Mouse (Mus musculus) embryonic facial prominence, embryonic 10.5 days (tissue): Measurements from ENCODE around the gene Ppp4r4. TPM values are rescaled to one million over a fixed set of nuclear protein-coding genes. Genes with fewer than 3 reads are reported as not detected.

Source experiments
- DNase-seq: peaks from one replicate; pipeline ENCODE4 v3.0.0-alpha.2; 2017; ENCODE audit warnings: low spot score
- H3K27ac ChIP-seq: fragments of 300-500 bp; sonication (generic); replicated peaks from 2 replicates; pipeline ENCODE4 v1.5.1; 2016; ENCODE audit warnings: mild to moderate bottlenecking
- H3K27me3 ChIP-seq: fragments of 300-500 bp; sonication (generic); replicated peaks from 2 replicates; pipeline ENCODE4 v1.6.1; 2016; ENCODE audit warnings: low read depth, mild to moderate bottlenecking; ENCODE audit not compliant: poor library complexity, severe bottlenecking
- H3K36me3 ChIP-seq: fragments of 300-500 bp; sonication (generic); replicated peaks from 2 replicates; pipeline ENCODE4 v1.6.1; 2016; ENCODE audit warnings: mild to moderate bottlenecking, moderate library complexity
- H3K4me1 ChIP-seq: fragments of 300-500 bp; sonication (generic); 2 replicates; pipeline ENCODE4 v1.6.1; 2016
- H3K4me3 ChIP-seq: fragments of 300-500 bp; sonication (generic); 2 replicates; pipeline ENCODE4 v1.5.1; 2016; ENCODE audit warnings: mild to moderate bottlenecking, moderate library complexity
- H3K9me3 ChIP-seq: fragments of 300-500 bp; sonication (generic); 2 replicates; pipeline ENCODE4 v1.6.1; 2016; ENCODE audit warnings: mild to moderate bottlenecking
- WGBS: fragments of 180-500 bp; shearing (Covaris S2); methylation state at CpG from one replicate; pipeline ENCODE4 v1.1.7; 2016; 5-methylcytosine and 5-hydroxymethylcytosine counted together
- polyA plus RNA-seq: library from polyadenylated mRNA; unstranded; fragments of >200 nt; fragmentation: Nextera tagmentation; extraction: Ambion mirVana; gene quantifications from 2 replicates; pipeline ENCODE4 v1.2.1, GENCODE M21; 2016

Gene Ppp4r4
- polyA plus RNA-seq, 1 experiment from 2014 or later = 1.7 TPM

DNA sequence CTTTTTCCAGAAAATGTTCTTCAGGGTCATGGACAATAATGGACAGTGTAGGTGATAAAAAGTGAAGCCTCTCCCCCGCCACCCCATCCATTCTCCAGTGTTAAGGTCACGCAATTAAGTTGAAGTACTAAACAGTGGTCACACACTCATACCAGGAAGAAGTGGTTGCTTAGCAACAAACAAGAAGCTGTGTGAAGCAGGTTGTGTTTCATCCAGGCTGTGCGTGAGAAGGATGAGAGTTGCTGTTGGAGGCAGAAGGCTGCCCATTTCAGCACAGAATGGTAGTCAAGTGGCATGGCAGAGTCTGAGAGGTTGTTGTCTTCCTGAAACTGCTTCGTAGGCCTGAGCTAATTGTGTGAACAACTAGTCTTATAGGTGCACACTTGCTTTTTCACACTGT is 23.7 kb upstream of the Ppp4r4 start:
- 76% methylated on average over 4 of the region's 4 CpGs for WGBS
- no peaks in the 10 kb centered on the region for H3K9me3 ChIP-seq
- DNase-seq = no peak
- no peaks in the 10 kb centered on the region for H3K36me3 ChIP-seq
- H3K4me3 ChIP-seq = no peak overlapping the region
- no peaks in the 10 kb centered on the region for H3K27me3 ChIP-seq
- H3K4me1 ChIP-seq = no peaks in the 10 kb centered on the region
- no peak overlapping the region for H3K27ac ChIP-seq

DNA sequence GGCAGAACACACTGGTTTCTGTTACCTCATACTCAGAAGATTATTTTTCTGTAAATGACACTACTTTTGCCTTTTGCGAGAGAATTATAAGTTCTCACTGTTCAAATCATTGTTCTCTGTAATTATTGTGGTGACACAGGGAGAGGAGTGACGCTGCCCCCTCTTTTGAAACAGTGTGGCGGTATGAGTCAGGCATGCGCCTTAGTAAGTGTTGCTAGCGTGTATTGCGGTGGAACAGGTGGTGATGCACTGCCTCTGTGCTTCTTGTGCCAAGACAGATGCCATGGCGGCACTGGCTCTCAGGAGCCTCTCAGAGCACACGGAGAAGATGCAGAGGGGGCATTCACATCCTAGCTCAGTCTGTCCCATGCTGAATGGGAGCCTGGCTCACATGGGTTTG is 22.2 kb upstream of the Ppp4r4 start:
- 89% methylated on average over 8 of the region's 8 CpGs for WGBS
- H3K36me3 ChIP-seq = no peaks in the 10 kb centered on the region
- H3K27ac ChIP-seq = no peak overlapping the region
- no peaks in the 10 kb centered on the region for H3K27me3 ChIP-seq
- no peak for DNase-seq
- H3K4me1 ChIP-seq = no peaks in the 10 kb centered on the region
- H3K9me3 ChIP-seq = no peaks in the 10 kb centered on the region
- no peak overlapping the region for H3K4me3 ChIP-seq

DNA sequence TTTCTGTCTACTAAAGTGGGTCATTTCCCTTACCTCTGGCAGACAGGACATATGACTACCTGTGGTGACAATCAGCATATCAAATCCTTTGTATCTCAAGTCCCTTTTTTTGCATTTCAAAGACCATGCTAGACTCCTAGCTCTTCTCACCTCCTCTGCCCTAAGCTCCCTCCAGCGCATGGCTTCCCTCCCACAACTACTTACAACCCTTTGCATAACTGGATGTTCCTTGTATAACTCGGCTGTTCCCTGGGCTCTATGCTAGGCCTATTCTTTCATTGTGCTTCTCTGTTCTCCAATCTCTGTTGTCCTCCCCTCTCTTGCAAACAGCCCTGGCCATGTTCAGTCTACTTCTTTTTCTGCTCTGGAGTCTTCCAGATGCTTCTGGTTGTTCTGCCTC is 20.5 kb upstream of the Ppp4r4 start:
- no peak overlapping the region for H3K4me3 ChIP-seq
- no peaks in the 10 kb centered on the region for H3K4me1 ChIP-seq
- H3K36me3 ChIP-seq = no peaks in the 10 kb centered on the region
- no peak for DNase-seq
- WGBS = 60% methylated on average over 2 of the region's 2 CpGs
- H3K27ac ChIP-seq = no peak overlapping the region
- no peaks in the 10 kb centered on the region for H3K27me3 ChIP-seq
- H3K9me3 ChIP-seq = no peaks in the 10 kb centered on the region

- no peak overlapping the region for H3K27ac ChIP-seq
- no peaks in the 10 kb centered on the region for H3K36me3 ChIP-seq
- no peak for DNase-seq
- H3K27me3 ChIP-seq = no peaks in the 10 kb centered on the region
- H3K4me3 ChIP-seq = no peak overlapping the region
- no peaks in the 10 kb centered on the region for H3K4me1 ChIP-seq
- H3K9me3 ChIP-seq = no peaks in the 10 kb centered on the region
- 71% methylated on average over 2 of the region's 2 CpGs for WGBS
Measured at GRCm38 (mm10) chr12:103513039-103513438, 19.0 kb upstream of the Ppp4r4 start.

DNA sequence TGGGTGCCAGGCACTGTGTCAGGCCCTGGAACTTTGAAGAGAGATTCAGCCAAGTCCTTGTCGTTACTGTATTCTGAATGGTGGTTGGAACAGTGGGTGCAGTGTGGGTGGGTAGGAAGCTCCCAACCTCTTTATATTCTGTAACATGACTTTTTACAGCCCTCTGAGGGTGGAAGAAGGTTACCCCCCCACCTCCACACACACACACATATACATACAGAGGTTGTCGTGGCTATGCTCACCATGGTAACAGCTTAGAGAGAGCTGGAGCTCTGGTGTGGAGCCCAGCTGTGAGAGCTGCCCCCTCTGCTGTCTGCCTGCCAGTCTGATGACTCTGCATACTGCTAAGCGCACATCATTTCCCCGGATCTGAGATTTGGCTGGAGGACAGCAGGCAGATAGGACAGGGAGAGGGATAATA is 18.6 kb upstream of the Ppp4r4 start:
- Histone ChIP-seq H3K36me3 (no peaks in the 10 kb centered on the region), H3K27ac (no peak overlapping the region), H3K4me1 (no peaks in the 10 kb centered on the region), H3K27me3 (no peaks in the 10 kb centered on the region), H3K9me3 (no peaks in the 10 kb centered on the region), H3K4me3 (no peak overlapping the region)
- no peak for DNase-seq
- 68% methylated on average over 4 of the region's 4 CpGs for WGBS

GRCm38 (mm10) chr12:103514354-103514753 is 17.7 kb upstream of the Ppp4r4 start:
- DNase-seq = no peak

DNA sequence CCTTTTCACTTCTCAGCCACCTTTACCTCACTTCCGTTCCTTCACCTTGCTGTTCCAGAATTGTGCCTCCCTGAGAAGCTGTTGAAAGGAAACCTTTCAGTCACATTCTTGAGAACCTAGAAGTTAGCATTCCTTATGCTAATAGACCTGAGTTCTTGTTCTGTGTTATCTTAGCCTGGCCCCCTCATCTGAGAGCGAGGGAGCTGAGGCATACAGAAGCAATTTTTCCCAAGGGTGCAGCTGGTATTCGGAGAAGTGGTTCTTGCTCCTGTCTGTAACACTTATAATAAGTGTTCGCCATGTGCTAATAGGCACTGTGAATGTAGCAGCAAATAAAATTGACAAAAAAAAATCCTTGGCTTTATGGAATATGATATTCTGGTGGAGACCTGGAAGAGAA is 16.4 kb upstream of the Ppp4r4 start:
- H3K9me3 ChIP-seq = no peaks in the 10 kb centered on the region
- no peak for DNase-seq
- H3K27ac ChIP-seq = no peak overlapping the region
- no peaks in the 10 kb centered on the region for H3K4me1 ChIP-seq
- H3K4me3 ChIP-seq = no peak overlapping the region
- H3K27me3 ChIP-seq = no peaks in the 10 kb centered on the region
- WGBS = 75% methylated on average over 4 of the region's 4 CpGs
- H3K36me3 ChIP-seq = no peaks in the 10 kb centered on the region

More at GRCm38 (mm10) chr12:103514354-103514753, 17.7 kb upstream of the Ppp4r4 start:
- Histone ChIP-seq H3K4me3 (no peak overlapping the region), H3K27me3 (no peaks in the 10 kb centered on the region), H3K36me3 (no peaks in the 10 kb centered on the region), H3K27ac (no peak overlapping the region), H3K4me1 (no peaks in the 10 kb centered on the region), H3K9me3 (no peaks in the 10 kb centered on the region)
- 86% methylated on average over 3 of the region's 3 CpGs for WGBS

GRCm38 (mm10) chr12:103518640-103519039 is 13.4 kb upstream of the Ppp4r4 start:
- Histone ChIP-seq H3K27ac (no peak overlapping the region), H3K4me1 (no peaks in the 10 kb centered on the region), H3K9me3 (no peaks in the 10 kb centered on the region), H3K27me3 (no peaks in the 10 kb centered on the region), H3K4me3 (no peak overlapping the region), H3K36me3 (no peaks in the 10 kb centered on the region)
- 93% methylated on average over 6 of the region's 6 CpGs for WGBS
- DNase-seq = no peak

DNA sequence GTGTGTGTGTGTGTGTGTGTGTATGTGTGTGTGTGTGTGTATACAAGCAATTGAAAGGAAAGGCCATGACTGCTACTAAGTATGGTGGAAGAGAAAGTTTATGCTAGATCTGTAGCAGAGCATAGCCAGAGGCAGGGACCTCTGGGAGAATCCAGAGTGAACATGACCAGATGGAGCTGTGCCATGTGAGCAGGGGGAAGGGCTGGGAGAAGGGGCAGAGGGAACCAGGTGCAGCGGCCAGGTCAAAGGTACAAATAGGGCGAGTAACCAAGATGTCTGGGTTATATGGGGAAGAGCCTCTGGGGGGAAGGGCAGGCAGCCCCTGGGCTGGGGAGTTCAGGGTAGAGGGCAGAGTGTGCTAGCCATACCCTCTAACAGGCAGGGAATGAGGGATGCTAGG is 1.5 kb upstream of the Ppp4r4 start:
- H3K4me3 ChIP-seq = no peak overlapping the region
- H3K9me3 ChIP-seq = no peaks in the 10 kb centered on the region
- WGBS = 80% methylated on average over 2 of the region's 2 CpGs
- no peak overlapping the region for H3K27ac ChIP-seq
- H3K36me3 ChIP-seq = no peaks in the 10 kb centered on the region
- peaks cover 12% of the 10 kb centered on the region for H3K4me1 ChIP-seq
- peaks cover 24% of the 10 kb centered on the region for H3K27me3 ChIP-seq
- DNase-seq = no peak

DNA sequence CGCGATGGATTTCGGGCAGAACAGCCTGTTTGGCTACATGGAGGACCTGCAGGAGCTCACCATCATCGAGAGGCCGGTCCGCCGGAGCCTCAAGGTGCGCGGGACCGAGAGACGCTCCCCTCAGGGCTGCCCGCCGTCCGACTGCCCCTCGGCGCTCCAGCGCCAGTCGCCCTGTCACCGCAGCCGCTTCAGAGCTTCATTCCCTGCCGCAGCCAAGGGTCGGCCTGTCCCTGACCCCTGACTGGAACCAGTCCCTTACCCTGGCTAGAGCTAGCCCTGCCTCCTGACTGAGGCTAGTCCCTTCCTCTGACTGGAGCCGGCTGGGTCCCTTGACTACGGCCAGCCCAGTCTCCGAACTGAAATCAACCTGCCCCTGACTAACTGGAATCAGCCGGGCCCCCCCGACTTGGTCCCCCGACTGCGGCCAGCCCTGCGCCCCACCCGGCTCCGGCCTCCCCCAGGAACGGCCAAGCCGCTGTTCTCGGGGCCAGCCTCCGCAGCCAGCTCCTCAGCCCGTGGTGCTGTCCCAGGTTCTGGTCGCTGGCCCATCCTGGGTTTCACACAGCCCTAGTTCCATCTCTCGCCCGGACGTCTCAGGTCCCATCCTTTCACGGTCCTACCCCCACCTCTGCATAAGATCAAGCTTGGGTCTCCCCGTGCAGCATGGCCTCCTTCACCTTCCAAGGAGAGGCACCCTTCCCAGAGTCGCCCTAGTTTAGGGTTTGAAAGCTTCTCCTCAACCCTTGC is 739 bp downstream of the Ppp4r4 start:
- no peaks in the 10 kb centered on the region for H3K9me3 ChIP-seq
- peaks cover 24% of the 10 kb centered on the region for H3K27me3 ChIP-seq
- H3K36me3 ChIP-seq = no peaks in the 10 kb centered on the region
- H3K27ac ChIP-seq = peak overlapping the region; percentile 80
- WGBS = under 1% methylated on average over 44 of the region's 44 CpGs
- H3K4me3 ChIP-seq = peak overlapping the region; percentile 74
- H3K4me1 ChIP-seq = peaks cover 12% of the 10 kb centered on the region
- DNase-seq = no peak

DNA sequence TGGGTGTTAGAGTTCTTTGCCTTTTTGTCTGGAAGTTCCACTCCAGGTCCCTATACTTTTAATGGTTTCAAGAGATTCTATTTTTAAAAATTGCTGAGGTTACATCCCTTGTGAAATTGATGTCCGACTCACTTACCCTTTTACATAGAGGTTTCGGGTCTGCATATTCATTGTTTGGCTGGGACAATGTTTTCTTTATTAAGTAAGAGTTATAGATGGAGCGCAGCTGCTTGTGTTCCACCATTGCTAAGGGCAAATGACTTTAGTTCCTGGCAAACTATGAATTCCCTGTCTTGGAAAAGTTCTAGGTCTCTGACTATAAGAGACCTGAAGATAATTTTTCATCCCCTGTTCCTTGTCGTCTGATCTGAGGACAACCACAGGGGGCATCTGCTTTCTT is 8.3 kb downstream of the Ppp4r4 start:
- no peak overlapping the region for H3K27ac ChIP-seq
- no peaks in the 10 kb centered on the region for H3K4me1 ChIP-seq
- no peaks in the 10 kb centered on the region for H3K27me3 ChIP-seq
- H3K36me3 ChIP-seq = no peaks in the 10 kb centered on the region
- no peaks in the 10 kb centered on the region for H3K9me3 ChIP-seq
- DNase-seq = no peak
- 82% methylated on average over 4 of the region's 4 CpGs for WGBS
- H3K4me3 ChIP-seq = no peak overlapping the region

DNA sequence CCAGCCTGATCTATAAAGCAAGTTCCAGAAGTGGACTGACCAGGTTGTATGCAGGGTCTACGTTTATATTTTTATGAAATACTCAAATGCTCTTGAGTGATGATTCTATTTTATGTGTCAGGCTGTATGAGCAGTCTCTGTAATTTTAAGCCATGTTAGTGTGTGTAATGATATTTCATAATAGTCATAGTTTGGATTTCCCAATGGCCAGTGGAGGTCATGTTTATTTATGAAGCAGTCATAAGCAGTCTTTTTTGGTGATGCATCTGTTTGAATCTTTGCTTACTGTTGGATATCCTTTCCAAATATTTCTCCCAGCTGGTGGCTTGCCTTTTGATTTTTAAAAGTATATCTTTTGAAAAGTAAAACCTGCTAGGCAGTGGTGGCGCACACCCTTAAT is 11.3 kb downstream of the Ppp4r4 start:
- no peak for DNase-seq
- no peaks in the 10 kb centered on the region for H3K4me1 ChIP-seq
- H3K36me3 ChIP-seq = no peaks in the 10 kb centered on the region
- no peaks in the 10 kb centered on the region for H3K9me3 ChIP-seq
- no peak overlapping the region for H3K27ac ChIP-seq
- H3K27me3 ChIP-seq = no peaks in the 10 kb centered on the region
- WGBS = 88% methylated on average over 2 of the region's 2 CpGs
- H3K4me3 ChIP-seq = no peak overlapping the region

- no peak overlapping the region for H3K4me3 ChIP-seq
- H3K9me3 ChIP-seq = no peaks in the 10 kb centered on the region
- H3K36me3 ChIP-seq = no peaks in the 10 kb centered on the region
- H3K27ac ChIP-seq = no peak overlapping the region
- WGBS = 5% methylated on average over 3 of the region's 3 CpGs
- DNase-seq = no peak
- no peaks in the 10 kb centered on the region for H3K4me1 ChIP-seq
- no peaks in the 10 kb centered on the region for H3K27me3 ChIP-seq
Measured at GRCm38 (mm10) chr12:103544213-103544612, 12.1 kb downstream of the Ppp4r4 start.
